Mouse (Mus musculus) megakaryocyte, adult 5-6 weeks (primary cell): Measurements from ENCODE around the gene Crocc2. TPM values are rescaled to one million over a fixed set of nuclear protein-coding genes. Genes with fewer than 3 reads are reported as not detected.
A peak's percentile ranks its signal among the peaks of the same experiment; 100 is the strongest.

Experiments used
- ATAC-seq: 2 replicates; pipeline ENCODE4 v1.8.0; 2016; ENCODE audit warnings: mild to moderate bottlenecking, inconsistent platforms; ENCODE audit not compliant: poor library complexity, severe bottlenecking
- total RNA-seq, 2 experiments: library from RNA; stranded (forward) in 1 of 2; stranded (reverse) in 1 of 2; fragments of 153-499, 151-499 nt in 1 of 2; fragments of 221-1000, 200-1000 nt in 1 of 2; gene quantifications; 2 replicates each; pipeline versions ENCODE4 v1.2.3 to v1.2.4; 2015 to 2017

Gene Crocc2
- total RNA-seq, 2 experiments from 2014 or later: not detected

- ATAC-seq: no peak
Observed at GRCm38 (mm10) chr1:93212441-93212840, 43.9 kb downstream of the Crocc2 start.

GRCm38 (mm10) chr1:93214612-93215011 lies 46.1 kb downstream of the Crocc2 start:
- no peak for ATAC-seq

GRCm38 (mm10) chr1:93216839-93217497 lies 48.4 kb downstream of the Crocc2 start:
- ATAC-seq: no peak

- no peak for ATAC-seq
Observed at GRCm38 (mm10) chr1:93217530-93217929, 49.0 kb downstream of the Crocc2 start.

GRCm38 (mm10) chr1:93220776-93221175 lies 52.3 kb downstream of the Crocc2 start:
- no peak for ATAC-seq

GRCm38 (mm10) chr1:93223972-93224371 lies 55.4 kb downstream of the Crocc2 start:
- ATAC-seq: peak; percentile 94

- ATAC-seq: no peak
Observed at GRCm38 (mm10) chr1:93225226-93225625, 56.7 kb downstream of the Crocc2 start.

- ATAC-seq: no peak
Observed at GRCm38 (mm10) chr1:93225731-93226520, 57.4 kb downstream of the Crocc2 start.

GRCm38 (mm10) chr1:93227303-93227975 lies 58.9 kb downstream of the Crocc2 start:
- no peak for ATAC-seq

- ATAC-seq: no peak
Observed at GRCm38 (mm10) chr1:93227976-93228365, 59.4 kb downstream of the Crocc2 start.

GRCm38 (mm10) chr1:93229221-93229620 lies 60.7 kb downstream of the Crocc2 start:
- no peak for ATAC-seq

GRCm38 (mm10) chr1:93229626-93230025 lies 61.1 kb downstream of the Crocc2 start:
- ATAC-seq: no peak

- ATAC-seq: peak; percentile 79
Observed at GRCm38 (mm10) chr1:93235576-93236544, 67.3 kb downstream of the Crocc2 start, which contains the start of gene Sned1. Gene Sned1, plus strand, starts transcription at chr1:93235841.

GRCm38 (mm10) chr1:93236545-93236924 lies 68.0 kb downstream of the Crocc2 start:
- ATAC-seq: 0 out of 2 replicates have a peak, but pooled peaks have one; percentile 7

GRCm38 (mm10) chr1:93237676-93238075 lies 69.2 kb downstream of the Crocc2 start:
- no peak for ATAC-seq

- no peak for ATAC-seq
Observed at GRCm38 (mm10) chr1:93238201-93238600, 69.7 kb downstream of the Crocc2 start.

GRCm38 (mm10) chr1:93245936-93246335 lies 77.4 kb downstream of the Crocc2 start:
- ATAC-seq: no peak; the same call in 1 of the 2 replicates

- ATAC-seq: no peak
Observed at GRCm38 (mm10) chr1:93252586-93252985, 84.1 kb downstream of the Crocc2 start.

- no peak for ATAC-seq
Observed at GRCm38 (mm10) chr1:93255761-93256160, 87.2 kb downstream of the Crocc2 start.

- no peak for ATAC-seq
Observed at GRCm38 (mm10) chr1:93257560-93257959, 89.0 kb downstream of the Crocc2 start.
